Mouse (Mus musculus): ENCODE data around the gene Fam50b.

- TF ChIP-seq CTCF (IDR thresholded peaks at IDR 0.05; ENCODE audit: insufficient read depth, low read length) (no peak), POLR2A (IDR thresholded peaks at IDR 0.05; ENCODE audit: borderline replicate concordance, extremely low read depth, low read depth, low read length) (no peak)
Observed at GRCm38 (mm10) chr13:34731551-34731950, 3.1 kb upstream of the Fam50b start.

Measured in lung, adult 2 months (tissue).